Mouse (Mus musculus) frontal cortex, postnatal 36 days (tissue): ENCODE results near the gene Apof.
"Not testable (repeated sequence)": the region's sequence is repeated elsewhere in the genome, so short reads cannot be mapped to it uniquely, and the experiment has no call there.

ENCODE experiments used
- DNase-seq, 2 experiments: peaks; one replicate each; pipeline ENCODE4 v3.0.0; 2022; ENCODE audit warnings: low spot score in 2 of 2

Apof gene

DNA sequence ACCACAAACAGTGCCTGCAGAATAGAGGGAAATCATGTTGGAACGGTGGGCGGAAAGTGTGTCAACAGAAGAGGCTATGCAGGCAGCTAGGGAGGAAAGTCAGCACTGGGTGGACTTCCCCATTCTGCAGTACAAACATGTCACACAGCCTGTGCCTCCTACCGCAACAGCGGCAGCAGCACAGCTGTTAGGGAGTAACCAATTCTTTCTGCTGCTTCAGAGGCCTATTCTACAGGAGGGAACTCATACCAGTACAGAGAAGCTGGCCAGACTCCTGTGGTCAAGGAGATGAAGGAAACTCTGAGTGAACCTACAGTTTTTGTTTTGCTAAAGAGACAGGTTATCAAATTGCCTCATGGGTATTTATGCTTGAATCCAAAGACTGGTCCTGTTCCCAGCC, 9.5 kb upstream of the Apof start:
- DNase-seq: no peak

DNA sequence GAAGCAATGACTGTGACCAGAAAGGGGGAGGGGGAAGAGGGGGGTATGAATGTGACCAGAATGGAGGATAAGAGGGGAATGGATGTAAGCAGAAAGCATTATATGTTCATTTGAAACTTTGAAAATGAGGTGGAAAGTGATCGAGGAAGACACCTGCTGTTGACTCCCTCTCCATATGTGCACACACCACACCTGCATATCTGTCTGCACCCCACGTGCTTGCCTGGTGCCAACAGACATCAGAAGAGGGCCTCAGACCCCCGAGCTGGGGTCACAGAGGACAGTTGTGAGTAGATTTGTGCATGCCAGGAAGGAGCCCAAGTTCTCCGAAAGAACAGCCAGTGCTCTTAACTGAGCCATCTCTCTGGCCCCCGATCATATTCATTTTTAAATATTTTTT, 8.5 kb upstream of the Apof start:
- DNase-seq: no peak

GRCm38 (mm10) chr10:128260376-128260775, 8.1 kb upstream of the Apof start:
- DNase-seq: not testable (repeated sequence)

DNA sequence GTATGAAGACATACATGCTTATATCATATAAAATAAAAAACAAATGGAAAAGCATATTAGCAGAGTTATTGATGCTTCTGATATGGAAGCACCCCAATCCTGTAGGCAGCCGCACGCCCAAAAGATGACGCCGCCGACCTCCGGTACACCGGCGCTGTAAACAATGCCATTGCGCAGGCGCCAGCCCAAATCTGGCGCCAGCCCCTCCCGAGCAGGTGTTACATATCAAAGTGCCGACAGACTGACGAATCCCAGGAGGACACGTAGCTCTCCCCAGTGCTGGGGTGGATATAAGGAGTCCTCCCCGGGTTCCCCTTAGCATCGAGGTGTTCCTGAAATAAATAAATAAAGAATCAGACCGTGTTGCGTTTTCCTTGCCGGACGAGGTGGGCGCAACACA, 6.2 kb upstream of the Apof start:
- no peak for DNase-seq

GRCm38 (mm10) chr10:128263393-128264310, 4.8 kb upstream of the Apof start:
- peak; percentile 13 to 15 for DNase-seq

GRCm38 (mm10) chr10:128269206-128269910, 887 bp downstream of the Apof start:
- DNase-seq: no peak

GRCm38 (mm10) chr10:128270287-128270841, 1.9 kb downstream of the Apof start, which contains the start of gene Stat2:
Stat2 (plus strand) TSS chr10:128270559.
- peak; percentile 94 to 98 for DNase-seq

DNA sequence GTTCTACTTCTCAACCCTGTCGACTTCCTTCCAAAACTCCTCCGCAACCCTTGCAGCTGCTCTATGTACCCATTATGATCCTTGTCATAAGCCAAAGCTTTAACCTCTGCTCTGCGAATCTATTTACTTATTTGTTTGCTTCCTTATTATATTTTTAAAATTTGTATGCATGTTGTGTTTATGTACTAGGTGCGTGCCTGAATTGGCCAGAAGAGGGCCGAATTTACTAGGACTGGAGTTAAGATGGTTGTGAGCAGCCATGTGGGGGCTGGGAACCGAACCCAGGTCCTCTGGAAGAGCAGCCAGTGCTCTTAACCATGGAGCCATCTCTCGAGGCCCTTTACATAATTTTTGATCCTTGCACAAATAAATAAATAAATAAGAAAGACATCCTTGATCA, 2.4 kb downstream of the Apof start:
- DNase-seq: no peak

DNA sequence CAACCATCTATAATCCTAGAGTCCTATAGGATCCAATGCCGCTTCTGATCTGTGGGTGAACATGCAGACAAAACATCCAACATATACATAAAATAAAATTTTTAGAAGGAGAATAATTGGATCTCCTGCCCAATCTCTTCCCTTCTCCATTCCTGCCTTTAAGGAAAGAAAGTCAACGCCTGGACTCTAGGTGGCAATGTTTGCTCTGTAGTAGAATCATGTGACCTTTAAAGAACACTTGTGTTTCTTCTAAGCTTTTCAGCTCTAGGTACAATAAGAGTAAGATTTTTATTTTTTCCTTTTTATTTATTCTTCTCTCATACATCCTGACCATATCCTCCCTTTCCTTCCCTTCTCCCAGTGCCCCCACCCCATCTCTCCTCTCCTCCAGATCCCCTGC, 3.4 kb downstream of the Apof start:
- no peak for DNase-seq

DNA sequence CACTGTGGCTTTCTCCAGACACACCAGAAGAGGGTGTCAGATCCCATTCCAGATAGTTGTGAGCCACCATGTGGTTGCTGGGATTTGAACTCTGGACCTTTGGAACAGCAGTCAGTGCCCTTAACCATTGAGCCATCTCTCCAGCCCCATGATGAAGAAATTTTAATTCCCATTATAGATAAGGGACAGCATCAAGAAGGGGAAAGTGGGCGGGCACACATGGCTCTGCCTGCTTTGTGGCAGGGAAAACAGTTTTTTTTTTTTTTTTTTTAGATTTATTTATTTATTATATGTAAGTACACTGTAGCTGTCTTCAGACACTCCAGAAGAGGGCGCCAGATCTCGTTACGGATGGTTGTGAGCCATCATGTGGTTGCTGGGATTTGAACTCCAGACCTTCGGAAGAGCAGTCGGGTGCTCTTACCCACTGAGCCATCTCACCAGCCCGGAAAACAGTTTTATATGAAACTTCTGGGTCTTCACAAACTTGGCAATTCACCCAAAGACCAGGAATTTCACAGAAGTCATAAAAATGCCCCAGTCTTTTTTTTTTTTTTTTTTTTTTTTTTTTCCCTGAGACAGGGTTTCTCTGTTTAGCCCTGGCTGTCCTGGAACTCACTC, 4.5 kb downstream of the Apof start:
- not testable (repeated sequence) for DNase-seq

- not testable (repeated sequence) for DNase-seq
Measured at GRCm38 (mm10) chr10:128275374-128275773, 6.9 kb downstream of the Apof start.

- no peak for DNase-seq
Measured at GRCm38 (mm10) chr10:128278158-128278557, 9.7 kb downstream of the Apof start.

DNA sequence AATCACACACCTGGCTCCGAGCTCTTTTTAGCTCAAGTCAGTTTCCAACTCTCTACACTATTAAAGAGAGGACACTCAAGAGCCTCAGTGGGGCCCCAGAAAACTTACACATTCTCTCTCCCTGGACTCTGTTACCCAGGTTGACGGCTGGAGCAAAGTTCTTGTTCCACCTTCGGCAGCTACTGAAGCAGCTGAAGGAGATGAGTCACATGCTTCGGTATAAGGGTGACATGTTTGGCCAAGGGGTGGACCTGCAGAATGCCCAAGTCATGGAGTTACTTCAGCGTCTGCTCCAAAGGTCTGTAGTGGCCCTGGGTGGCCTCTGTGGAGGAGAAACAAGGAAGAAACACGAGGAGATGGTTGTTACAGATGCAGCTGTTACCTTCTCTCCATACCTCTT, 12.5 kb downstream of the Apof start:
- DNase-seq: no peak

DNA sequence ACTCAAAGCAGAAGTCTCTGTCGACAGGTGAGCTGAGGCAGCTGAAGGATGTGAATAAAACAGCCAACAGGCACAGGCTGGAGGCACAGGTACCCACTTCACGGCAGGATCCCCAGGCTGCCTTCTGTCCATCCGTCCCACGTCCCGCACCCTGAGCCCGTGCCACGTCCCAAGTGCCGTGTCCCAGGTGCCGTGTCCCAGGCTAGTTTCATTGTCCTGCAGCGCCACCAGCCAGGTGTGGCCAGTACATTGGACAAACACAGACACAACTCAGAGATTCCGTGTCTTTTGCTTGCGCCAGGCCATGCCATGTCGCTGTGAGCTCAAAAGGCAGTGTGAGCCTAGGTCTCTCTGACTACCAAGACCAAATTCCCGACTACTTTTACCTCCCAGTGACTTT, 13.2 kb downstream of the Apof start:
- DNase-seq: no peak

GRCm38 (mm10) chr10:128282886-128283450, 14.5 kb downstream of the Apof start:
- no peak for DNase-seq

- peak; percentile 46 to 52 for DNase-seq
Measured at GRCm38 (mm10) chr10:128283604-128284579, 15.4 kb downstream of the Apof start.

GRCm38 (mm10) chr10:128290594-128290993, 22.1 kb downstream of the Apof start:
- DNase-seq: not testable (repeated sequence)

GRCm38 (mm10) chr10:128296370-128297090, 28.1 kb downstream of the Apof start:
- DNase-seq: no peak

- no peak for DNase-seq
Measured at GRCm38 (mm10) chr10:128297221-128297620, 28.8 kb downstream of the Apof start.

GRCm38 (mm10) chr10:128297622-128298021, 29.2 kb downstream of the Apof start:
- DNase-seq: no peak
